Mouse (Mus musculus) limb, embryonic 10.5 days (tissue): ENCODE measurements around the gene Slc24a3. TPM values are rescaled to one million over a fixed set of nuclear protein-coding genes. Genes with fewer than 3 reads are reported as not detected.

Experiments used
- DNase-seq: peaks from one replicate; pipeline ENCODE4 v3.0.0-alpha.2; 2017; ENCODE audit warnings: low spot score
- H3K27ac ChIP-seq: fragments of 300-500 bp; sonication (generic); 2 replicates; pipeline ENCODE4 v1.5.1; 2016; ENCODE audit warnings: mild to moderate bottlenecking
- H3K27me3 ChIP-seq: fragments of 300-500 bp; sonication (generic); 2 replicates; pipeline ENCODE4 v1.6.1; 2016; ENCODE audit warnings: low read depth, mild to moderate bottlenecking; ENCODE audit not compliant: poor library complexity, severe bottlenecking
- H3K36me3 ChIP-seq: fragments of 300-500 bp; sonication (generic); 2 replicates; pipeline ENCODE4 v1.6.1; 2016; ENCODE audit warnings: mild to moderate bottlenecking, moderate library complexity
- H3K4me1 ChIP-seq: fragments of 300-500 bp; sonication (generic); 2 replicates; pipeline ENCODE4 v1.6.1; 2016
- H3K4me3 ChIP-seq: fragments of 300-500 bp; sonication (generic); 2 replicates; pipeline ENCODE4 v1.5.1; 2016; ENCODE audit warnings: mild to moderate bottlenecking, moderate library complexity
- H3K9me3 ChIP-seq: fragments of 300-500 bp; sonication (generic); replicated peaks from 2 replicates; pipeline ENCODE4 v1.6.1; 2016; ENCODE audit warnings: mild to moderate bottlenecking
- WGBS: fragments of 180-500 bp; shearing (Covaris S2); methylation state at CpG from one replicate; pipeline ENCODE4 v1.1.7; 2016; 5-methylcytosine and 5-hydroxymethylcytosine counted together
- polyA plus RNA-seq: library from polyadenylated mRNA; unstranded; fragments of >200 nt; fragmentation: Nextera tagmentation; extraction: Ambion mirVana; gene quantifications from 2 replicates; pipeline ENCODE4 v1.2.1, GENCODE M21; 2016

Gene Slc24a3
- polyA plus RNA-seq, 1 experiment from 2014 or later = 0.45 TPM

- H3K27ac ChIP-seq = no peak overlapping the region
- 81% methylated on average over 1 of the region's 1 CpGs for WGBS
- no peaks in the 10 kb centered on the region for H3K27me3 ChIP-seq
- H3K9me3 ChIP-seq = no peaks in the 10 kb centered on the region
- DNase-seq = no peak
- no peaks in the 10 kb centered on the region for H3K36me3 ChIP-seq
- no peaks in the 10 kb centered on the region for H3K4me1 ChIP-seq
- no peak overlapping the region for H3K4me3 ChIP-seq
Observed at GRCm38 (mm10) chr2:145353801-145354200, 186.2 kb downstream of the Slc24a3 start.

DNA sequence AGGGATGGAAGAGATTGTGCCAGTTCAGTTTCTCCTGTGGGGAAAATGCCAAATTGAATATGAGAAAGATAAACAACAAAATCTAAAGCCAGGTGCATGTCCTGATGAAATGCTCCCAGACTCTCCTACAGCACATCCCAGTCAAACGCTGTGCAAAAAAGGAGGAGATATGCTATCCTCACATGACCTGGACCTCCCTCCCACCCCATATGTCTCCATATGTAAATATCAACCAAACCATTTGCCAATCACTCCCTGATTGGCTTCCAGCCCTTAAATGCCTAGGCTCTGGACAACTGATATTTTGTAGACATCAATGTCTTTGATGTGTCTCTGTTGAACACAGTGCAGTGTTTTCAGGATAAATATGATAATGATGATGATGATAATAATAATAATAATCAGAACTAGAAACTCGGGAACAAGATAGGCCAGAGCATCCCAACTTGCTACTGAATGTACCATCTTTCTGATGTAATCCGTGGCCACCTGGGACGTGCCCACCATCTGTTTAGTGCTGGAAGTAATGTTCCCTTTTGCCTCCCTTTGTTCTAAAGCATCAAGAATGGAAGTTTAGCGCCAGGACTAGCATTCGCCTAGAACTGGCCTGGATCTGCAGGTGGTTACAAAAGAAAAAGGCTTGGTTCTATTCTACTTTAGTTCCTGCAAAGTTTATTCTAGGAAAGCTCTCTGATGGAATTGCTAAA is 190.8 kb downstream of the Slc24a3 start:
- H3K4me1 ChIP-seq = no peaks in the 10 kb centered on the region
- no peaks in the 10 kb centered on the region for H3K36me3 ChIP-seq
- no peak for DNase-seq
- no peaks in the 10 kb centered on the region for H3K27me3 ChIP-seq
- 85% methylated on average over 6 of the region's 6 CpGs for WGBS
- no peak overlapping the region for H3K27ac ChIP-seq
- no peak overlapping the region for H3K4me3 ChIP-seq
- no peaks in the 10 kb centered on the region for H3K9me3 ChIP-seq

GRCm38 (mm10) chr2:145363604-145364003 is 196.1 kb downstream of the Slc24a3 start:
- no peaks in the 10 kb centered on the region for H3K4me1 ChIP-seq
- H3K36me3 ChIP-seq = no peaks in the 10 kb centered on the region
- no peak overlapping the region for H3K27ac ChIP-seq
- no peaks in the 10 kb centered on the region for H3K27me3 ChIP-seq
- no peak for DNase-seq
- H3K9me3 ChIP-seq = no peaks in the 10 kb centered on the region
- no peak overlapping the region for H3K4me3 ChIP-seq
- WGBS = 80% methylated on average over 2 of the region's 2 CpGs

DNA sequence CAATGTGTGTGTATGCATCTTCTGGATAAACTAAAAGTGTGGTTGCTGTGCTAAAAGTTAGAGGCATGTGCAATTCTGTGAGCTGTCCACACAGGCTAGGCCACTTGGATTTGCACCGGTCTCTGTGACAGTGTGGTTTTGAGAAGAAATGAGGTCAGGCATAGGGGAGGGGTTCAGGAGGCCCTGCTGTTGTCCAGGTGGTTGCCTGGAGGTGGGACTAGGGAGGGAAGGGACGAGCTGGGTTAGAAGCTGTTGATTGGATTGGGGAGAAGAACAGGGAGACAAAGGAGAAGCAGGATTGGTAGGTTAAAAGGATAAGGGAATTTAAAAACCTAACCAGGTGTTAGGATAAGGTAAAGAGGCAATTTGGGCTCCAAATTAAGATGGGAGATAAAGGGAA is 201.1 kb downstream of the Slc24a3 start:
- Histone ChIP-seq H3K36me3 (no peaks in the 10 kb centered on the region), H3K27me3 (no peaks in the 10 kb centered on the region), H3K4me3 (no peak overlapping the region), H3K9me3 (no peaks in the 10 kb centered on the region), H3K4me1 (no peaks in the 10 kb centered on the region), H3K27ac (no peak overlapping the region)
- whole genome bisulfite sequencing = 71% methylated on average over 2 of the region's 2 CpGs
- DNase-seq = no peak

DNA sequence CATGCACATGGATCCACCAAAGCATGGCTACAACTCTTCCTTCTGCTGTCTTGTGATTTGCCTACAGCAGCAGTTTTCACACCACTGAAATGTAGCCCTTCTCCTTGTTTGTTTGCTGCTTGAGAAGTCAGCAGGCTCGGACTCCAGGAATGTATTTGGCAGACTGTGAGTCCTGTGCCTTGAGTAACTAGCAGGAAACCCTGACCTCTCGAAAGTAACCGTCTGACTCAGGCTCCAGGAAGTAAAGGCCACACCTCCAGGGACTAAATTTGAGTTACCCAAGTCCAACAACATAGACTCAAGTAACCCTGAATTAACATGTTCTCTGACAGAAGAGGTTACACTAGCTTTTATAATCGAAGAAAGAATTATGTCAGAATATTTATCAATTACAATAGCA is 203.2 kb downstream of the Slc24a3 start:
- H3K36me3 ChIP-seq = no peaks in the 10 kb centered on the region
- no peak for DNase-seq
- H3K4me3 ChIP-seq = no peak overlapping the region
- no peaks in the 10 kb centered on the region for H3K27me3 ChIP-seq
- H3K27ac ChIP-seq = no peak overlapping the region
- no peaks in the 10 kb centered on the region for H3K4me1 ChIP-seq
- WGBS = 77% methylated on average over 4 of the region's 4 CpGs
- H3K9me3 ChIP-seq = no peaks in the 10 kb centered on the region

- no peaks in the 10 kb centered on the region for H3K9me3 ChIP-seq
- no peaks in the 10 kb centered on the region for H3K4me1 ChIP-seq
- no peak for DNase-seq
- H3K27me3 ChIP-seq = no peaks in the 10 kb centered on the region
- H3K4me3 ChIP-seq = no peak overlapping the region
- H3K36me3 ChIP-seq = no peaks in the 10 kb centered on the region
- 94% methylated on average over 5 of the region's 5 CpGs for WGBS
- no peak overlapping the region for H3K27ac ChIP-seq
Observed at GRCm38 (mm10) chr2:145373803-145374202, 206.2 kb downstream of the Slc24a3 start.

DNA sequence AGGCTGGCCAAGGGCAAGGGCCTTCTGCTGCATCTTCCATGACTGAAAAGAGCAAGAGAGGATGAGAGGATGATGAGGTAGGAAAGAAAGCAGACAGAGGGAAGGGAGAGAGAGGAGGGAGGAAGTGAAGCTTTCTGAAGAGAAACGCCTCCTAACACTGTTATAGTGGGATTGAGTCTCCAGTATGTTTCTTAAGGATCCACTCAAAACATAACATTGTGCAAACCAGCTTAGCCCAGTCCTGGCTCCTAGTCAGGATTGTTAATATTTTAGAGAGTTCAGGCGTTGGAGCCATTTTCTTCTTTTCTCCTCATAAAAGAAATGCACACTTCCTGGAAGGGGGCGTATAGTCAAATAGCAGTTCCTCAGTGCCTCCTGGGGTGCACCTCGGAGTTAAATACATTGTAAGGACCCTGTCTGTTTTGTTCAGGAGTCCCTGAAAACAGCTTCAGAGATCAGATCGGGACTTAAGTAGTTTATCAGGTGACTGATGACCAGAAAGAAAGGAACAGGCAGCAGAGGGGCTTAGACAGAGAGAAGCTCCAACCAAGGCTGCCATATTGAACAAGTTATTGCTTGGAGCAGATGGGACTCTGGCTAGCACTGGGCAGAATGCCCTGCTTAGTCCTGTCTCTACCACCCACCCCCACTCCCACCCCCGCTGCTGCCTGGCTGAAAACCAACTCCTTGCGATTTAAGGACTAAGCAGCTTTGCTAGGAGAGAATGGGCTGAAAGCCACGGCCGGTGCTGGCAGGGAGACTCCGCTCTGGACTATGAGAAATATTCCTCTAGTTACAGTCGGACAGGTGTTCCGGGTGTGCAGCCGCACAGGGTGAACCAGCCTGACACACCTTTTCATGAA is 215.6 kb downstream of the Slc24a3 start:
- Histone ChIP-seq H3K4me1 (no peaks in the 10 kb centered on the region), H3K9me3 (no peaks in the 10 kb centered on the region), H3K27ac (no peak overlapping the region), H3K4me3 (no peak overlapping the region), H3K36me3 (no peaks in the 10 kb centered on the region), H3K27me3 (no peaks in the 10 kb centered on the region)
- WGBS = 87% methylated on average over 13 of the region's 13 CpGs
- DNase-seq = no peak

DNA sequence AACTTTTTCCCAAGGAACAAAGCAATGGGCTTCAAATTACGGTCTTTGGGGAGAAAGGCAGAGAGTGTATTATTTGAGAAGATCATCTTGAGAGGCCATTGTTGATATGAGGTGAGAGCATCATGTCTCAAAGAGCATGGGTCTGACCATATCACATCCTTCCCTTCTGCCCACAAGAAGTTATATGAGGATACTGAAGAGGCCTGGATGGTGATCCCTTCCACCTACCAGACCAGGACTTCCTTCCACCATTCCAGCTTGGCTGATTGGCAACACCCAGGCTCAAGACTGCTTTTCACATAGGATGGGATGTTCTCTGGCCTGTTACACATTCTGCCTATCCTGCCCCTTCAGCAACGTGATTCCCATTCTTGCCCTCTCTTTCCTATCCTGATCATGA is 216.7 kb downstream of the Slc24a3 start:
- DNase-seq = no peak
- no peaks in the 10 kb centered on the region for H3K9me3 ChIP-seq
- WGBS = 91% methylated on average over 2 of the region's 2 CpGs
- H3K4me3 ChIP-seq = no peak overlapping the region
- no peaks in the 10 kb centered on the region for H3K36me3 ChIP-seq
- H3K27me3 ChIP-seq = no peaks in the 10 kb centered on the region
- no peaks in the 10 kb centered on the region for H3K4me1 ChIP-seq
- H3K27ac ChIP-seq = no peak overlapping the region

DNA sequence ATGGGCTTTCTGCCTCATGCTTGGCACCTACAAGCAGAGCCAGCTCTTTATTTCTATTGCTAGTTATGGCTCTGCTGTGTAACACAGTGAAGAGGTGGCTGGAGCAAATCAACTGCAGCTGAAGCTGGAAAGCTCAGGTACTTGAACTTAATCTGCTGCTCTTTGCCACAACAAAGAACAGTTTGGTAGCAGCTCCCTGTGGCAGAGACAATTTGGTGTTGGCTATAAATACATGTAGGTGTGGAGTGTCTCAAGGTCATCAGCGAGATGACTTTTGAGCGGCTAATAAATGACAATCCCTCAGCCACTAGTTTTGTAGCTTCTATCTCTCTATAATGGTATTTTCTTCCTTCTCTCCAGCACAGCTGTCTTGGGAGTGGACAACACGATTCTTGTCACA is 217.7 kb downstream of the Slc24a3 start:
- 90% methylated on average over 3 of the region's 3 CpGs for WGBS
- DNase-seq = no peak
- no peaks in the 10 kb centered on the region for H3K36me3 ChIP-seq
- H3K27ac ChIP-seq = no peak overlapping the region
- H3K27me3 ChIP-seq = no peaks in the 10 kb centered on the region
- H3K9me3 ChIP-seq = no peaks in the 10 kb centered on the region
- no peak overlapping the region for H3K4me3 ChIP-seq
- no peaks in the 10 kb centered on the region for H3K4me1 ChIP-seq

DNA sequence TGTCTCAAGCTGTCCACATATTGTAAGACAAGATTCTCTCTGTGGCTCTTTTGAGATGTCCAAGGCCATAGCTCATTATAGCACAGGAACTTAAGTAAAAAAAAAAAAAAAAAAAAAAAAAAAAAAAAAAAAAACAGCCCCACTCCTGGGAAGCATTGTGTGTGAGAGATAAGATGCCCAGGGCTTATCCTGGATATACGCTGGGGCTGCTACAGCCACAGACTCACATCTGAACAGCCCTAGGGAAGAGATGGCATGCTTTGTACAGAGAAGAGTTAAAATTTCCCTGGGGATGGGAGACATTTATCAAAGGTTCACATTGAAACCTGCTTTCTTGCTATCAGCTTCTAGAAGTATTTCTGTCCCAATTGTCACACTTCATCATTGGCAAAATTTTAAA is 218.2 kb downstream of the Slc24a3 start:
- 73% methylated on average over 1 of the region's 1 CpGs for WGBS
- Histone ChIP-seq H3K4me1 (no peaks in the 10 kb centered on the region), H3K36me3 (no peaks in the 10 kb centered on the region), H3K27me3 (no peaks in the 10 kb centered on the region), H3K9me3 (no peaks in the 10 kb centered on the region), H3K27ac (no peak overlapping the region), H3K4me3 (no peak overlapping the region)
- no peak for DNase-seq

GRCm38 (mm10) chr2:145395804-145396203 is 228.2 kb downstream of the Slc24a3 start:
- H3K27ac ChIP-seq = no peak overlapping the region
- 38% methylated on average over 3 of the region's 3 CpGs for WGBS
- H3K36me3 ChIP-seq = no peaks in the 10 kb centered on the region
- no peak for DNase-seq
- no peak overlapping the region for H3K4me3 ChIP-seq
- H3K4me1 ChIP-seq = peaks cover 29% of the 10 kb centered on the region
- H3K27me3 ChIP-seq = no peaks in the 10 kb centered on the region
- H3K9me3 ChIP-seq = no peaks in the 10 kb centered on the region

GRCm38 (mm10) chr2:145396579-145396978 is 229.0 kb downstream of the Slc24a3 start:
- peaks cover 29% of the 10 kb centered on the region for H3K4me1 ChIP-seq
- no peaks in the 10 kb centered on the region for H3K36me3 ChIP-seq
- H3K27me3 ChIP-seq = no peaks in the 10 kb centered on the region
- 32% methylated on average over 7 of the region's 7 CpGs for WGBS
- no peak overlapping the region for H3K4me3 ChIP-seq
- no peak overlapping the region for H3K27ac ChIP-seq
- DNase-seq = peak; percentile 38
- H3K9me3 ChIP-seq = no peaks in the 10 kb centered on the region

GRCm38 (mm10) chr2:145397456-145398206 is 230.1 kb downstream of the Slc24a3 start:
- Histone ChIP-seq H3K36me3 (no peaks in the 10 kb centered on the region), H3K4me1 (peaks cover 29% of the 10 kb centered on the region), H3K27ac (no peak overlapping the region), H3K27me3 (no peaks in the 10 kb centered on the region), H3K9me3 (no peaks in the 10 kb centered on the region), H3K4me3 (no peak overlapping the region)
- no peak for DNase-seq
- 22% methylated on average over 10 of the region's 10 CpGs for WGBS
